Mouse (Mus musculus) kidney, adult 2 months (tissue): ENCODE data around the gene Slc29a4.

Experiments used
- CTCF ChIP-seq: fragments of 200-500 bp; conservative IDR thresholded peaks from 2 replicates; pipeline ENCODE4 v1.5.1; 2011; ENCODE audit warnings: low read depth, mild to moderate bottlenecking, control low read depth, low read length, moderate library complexity, mixed read lengths; ENCODE audit not compliant: insufficient read depth, insufficient read length
- POLR2A ChIP-seq: fragments of 200-500 bp; IDR thresholded peaks from one replicate; pipeline ENCODE4 v1.6.1; 2011; ENCODE audit warnings: low read depth, low read length, control low read depth

DNA sequence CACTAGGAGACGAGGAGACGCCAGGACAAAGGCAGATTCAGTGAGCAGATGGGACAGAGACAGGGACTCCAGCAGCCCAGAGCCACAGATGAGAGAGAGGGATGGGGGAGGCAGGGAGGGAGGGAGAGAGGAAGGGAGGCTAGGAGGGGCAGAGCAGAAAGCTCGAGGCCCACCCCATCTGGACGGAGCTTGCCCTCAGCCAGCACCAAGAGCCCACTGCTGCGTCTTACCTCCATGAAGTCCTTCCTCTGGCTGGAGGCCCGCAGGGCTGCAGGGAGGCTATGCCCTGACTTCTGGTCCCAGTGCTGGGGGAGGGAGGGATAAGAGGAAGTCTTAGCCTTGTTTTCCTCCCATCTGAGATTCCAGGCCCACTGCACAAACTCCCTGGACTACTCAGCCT lies 34.4 kb downstream of the Slc29a4 start:
- TF ChIP-seq CTCF (no peak), POLR2A (no peak)
